Mouse (Mus musculus): ENCODE data around the gene Mtch2.

Mtch2 gene

DNA sequence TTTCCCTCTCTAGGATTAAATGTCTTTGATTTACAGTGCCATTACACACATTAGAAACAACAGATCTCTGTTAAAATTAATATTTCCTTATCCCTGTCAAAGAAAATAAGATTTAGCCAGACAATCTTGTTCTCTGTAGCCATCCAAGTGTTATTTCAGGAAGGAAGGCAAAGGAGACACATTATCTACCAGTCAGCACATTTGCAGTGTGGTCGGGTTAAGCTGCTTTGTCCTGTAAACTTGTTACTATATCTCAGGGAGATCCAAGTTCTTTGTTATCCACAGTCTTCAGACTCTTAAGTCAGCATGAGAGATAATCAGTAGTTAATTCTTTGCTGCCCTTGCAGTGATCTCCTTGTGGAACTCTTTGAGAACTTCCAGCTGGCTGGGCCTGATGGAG lies 63.9 kb downstream of the Mtch2 start:
- DNase-seq (ENCODE audit: low spot score), result no peak

GRCm38 (mm10) chr2:90911668-90912067 lies 64.7 kb downstream of the Mtch2 start:
- DNase-seq (ENCODE audit: low spot score), result no peak

- no peak for DNase-seq (ENCODE audit: low spot score)
Observed at GRCm38 (mm10) chr2:90913671-90914070, 66.7 kb downstream of the Mtch2 start.

GRCm38 (mm10) chr2:90915516-90915915 lies 68.6 kb downstream of the Mtch2 start:
- no peak for DNase-seq (ENCODE audit: low spot score)

All from spleen, adult 12 weeks (tissue).